Mouse (Mus musculus) neural tube, embryonic 13.5 days (tissue): ENCODE data around the gene Ccdc34. TPM values are rescaled to one million over a fixed set of nuclear protein-coding genes. Genes with fewer than 3 reads are reported as not detected.

Experiments used
- ATAC-seq: fragments of 200-750 bp; cut with Nextera tagmentation; 2 replicates; pipeline ENCODE4 v1.8.0; 2017; ENCODE audit warnings: low read depth, mild to moderate bottlenecking, moderate TSS enrichment, moderate library complexity
- H3K27ac ChIP-seq: fragments of 300-500 bp; sonication (generic); replicated peaks from 2 replicates; pipeline ENCODE4 v1.5.1; 2015; ENCODE audit warnings: moderate library complexity, mild to moderate bottlenecking, inconsistent platforms
- H3K27me3 ChIP-seq: fragments of 300-500 bp; sonication (generic); 2 replicates; pipeline ENCODE4 v1.6.1; 2015; ENCODE audit warnings: mild to moderate bottlenecking, inconsistent platforms
- H3K36me3 ChIP-seq: fragments of 300-500 bp; sonication (generic); 2 replicates; pipeline ENCODE4 v1.6.1; 2015; ENCODE audit warnings: mild to moderate bottlenecking, inconsistent platforms
- H3K4me1 ChIP-seq: fragments of 300-500 bp; sonication (generic); replicated peaks from 2 replicates; pipeline ENCODE4 v1.6.1; 2015; ENCODE audit warnings: inconsistent platforms
- H3K4me2 ChIP-seq: fragments of 300-500 bp; sonication (generic); 2 replicates; pipeline ENCODE4 v1.6.1; 2015; ENCODE audit warnings: inconsistent platforms, mild to moderate bottlenecking, moderate library complexity
- H3K4me3 ChIP-seq: fragments of 300-500 bp; sonication (generic); 2 replicates; pipeline ENCODE4 v1.5.1; 2015; ENCODE audit warnings: mild to moderate bottlenecking, inconsistent platforms
- H3K9ac ChIP-seq: fragments of 300-500 bp; sonication (generic); 2 replicates; pipeline ENCODE4 v1.6.1; 2015; ENCODE audit warnings: moderate library complexity, mild to moderate bottlenecking, inconsistent platforms
- H3K9me3 ChIP-seq: fragments of 300-500 bp; sonication (generic); 2 replicates; pipeline ENCODE4 v1.6.1; 2016; ENCODE audit warnings: inconsistent platforms
- WGBS: fragments of 180-500 bp; shearing (Covaris S2); methylation state at CpG from one replicate; pipeline ENCODE4 v1.1.7; 2015; 5-methylcytosine and 5-hydroxymethylcytosine counted together
- polyA plus RNA-seq: library from polyadenylated mRNA; unstranded; fragments of >200 nt; fragmentation: Nextera tagmentation; extraction: Ambion mirVana; gene quantifications from 2 replicates; pipeline ENCODE4 v1.2.1, GENCODE M21; 2015

Ccdc34 gene
- polyA plus RNA-seq, 1 experiment from 2014 or later: 36.1 TPM

- ATAC-seq: no peak
- Histone ChIP-seq H3K9me3 (no peaks in the 10 kb centered on the region), H3K4me1 (peaks cover 21% of the 10 kb centered on the region), H3K27me3 (no peaks in the 10 kb centered on the region), H3K9ac (no peak overlapping the region), H3K4me3 (no peak overlapping the region), H3K4me2 (no peak overlapping the region), H3K27ac (no peak overlapping the region), H3K36me3 (no peaks in the 10 kb centered on the region)
- 82% methylated on average over 4 of the region's 4 CpGs for WGBS
These were observed 171.2 kb downstream of the Ccdc34 start for GRCm38 (mm10) chr2:110188696-110189397.

GRCm38 (mm10) chr2:110190416-110190815, 172.8 kb downstream of the Ccdc34 start:
- H3K4me1 ChIP-seq: peaks cover 21% of the 10 kb centered on the region
- no peak overlapping the region for H3K9ac ChIP-seq
- no peaks in the 10 kb centered on the region for H3K9me3 ChIP-seq
- H3K4me3 ChIP-seq: no peak overlapping the region
- H3K27ac ChIP-seq: no peak overlapping the region
- ATAC-seq: no peak
- H3K36me3 ChIP-seq: no peaks in the 10 kb centered on the region
- WGBS: 93% methylated on average over 2 of the region's 2 CpGs
- H3K4me2 ChIP-seq: no peak overlapping the region
- H3K27me3 ChIP-seq: no peaks in the 10 kb centered on the region

GRCm38 (mm10) chr2:110191186-110191690, 173.6 kb downstream of the Ccdc34 start:
- H3K36me3 ChIP-seq: no peaks in the 10 kb centered on the region
- H3K27ac ChIP-seq: no peak overlapping the region
- WGBS: 65% methylated on average over 4 of the region's 4 CpGs
- ATAC-seq: no peak
- peaks cover 21% of the 10 kb centered on the region for H3K4me1 ChIP-seq
- H3K27me3 ChIP-seq: peaks cover 4% of the 10 kb centered on the region; the same call in 1 of the 2 replicates
- H3K9me3 ChIP-seq: no peaks in the 10 kb centered on the region
- H3K4me3 ChIP-seq: no peak overlapping the region
- H3K4me2 ChIP-seq: no peak overlapping the region
- H3K9ac ChIP-seq: no peak overlapping the region

GRCm38 (mm10) chr2:110191965-110192701, 174.5 kb downstream of the Ccdc34 start:
- 0 out of 2 replicates have a peak overlapping the region, but pooled peaks have one; percentile 0 for H3K4me3 ChIP-seq
- peak; percentile 79 for ATAC-seq
- peak overlapping the region; percentile 39 for H3K4me2 ChIP-seq
- peaks cover 21% of the 10 kb centered on the region for H3K4me1 ChIP-seq
- H3K9ac ChIP-seq: 0 out of 2 replicates have a peak overlapping the region, but pooled peaks have one; percentile 34
- no peaks in the 10 kb centered on the region for H3K36me3 ChIP-seq
- H3K9me3 ChIP-seq: no peaks in the 10 kb centered on the region
- 8% methylated on average over 15 of the region's 15 CpGs for WGBS
- peak overlapping the region; percentile 56 for H3K27ac ChIP-seq
- peaks cover 4% of the 10 kb centered on the region; the same call in 1 of the 2 replicates for H3K27me3 ChIP-seq

GRCm38 (mm10) chr2:110192702-110193312, 175.2 kb downstream of the Ccdc34 start:
- H3K27me3 ChIP-seq: peaks cover 4% of the 10 kb centered on the region; the same call in 1 of the 2 replicates
- H3K27ac ChIP-seq: peak overlapping the region; percentile 56
- H3K9ac ChIP-seq: no peak overlapping the region
- peak overlapping the region; percentile 39 for H3K4me2 ChIP-seq
- no peaks in the 10 kb centered on the region for H3K9me3 ChIP-seq
- H3K4me1 ChIP-seq: peaks cover 21% of the 10 kb centered on the region
- 27% methylated on average over 3 of the region's 3 CpGs for WGBS
- peak; percentile 80 for ATAC-seq
- no peak overlapping the region for H3K4me3 ChIP-seq
- H3K36me3 ChIP-seq: no peaks in the 10 kb centered on the region

GRCm38 (mm10) chr2:110196551-110196950, 178.9 kb downstream of the Ccdc34 start:
- Histone ChIP-seq H3K27ac (no peak overlapping the region), H3K27me3 (peaks cover 4% of the 10 kb centered on the region; the same call in 1 of the 2 replicates), H3K9me3 (no peaks in the 10 kb centered on the region), H3K9ac (no peak overlapping the region), H3K4me2 (no peak overlapping the region), H3K4me3 (no peak overlapping the region), H3K36me3 (no peaks in the 10 kb centered on the region), H3K4me1 (peaks cover 17% of the 10 kb centered on the region)
- no peak for ATAC-seq
- 91% methylated on average over 2 of the region's 2 CpGs for WGBS

GRCm38 (mm10) chr2:110199648-110200047, 182.0 kb downstream of the Ccdc34 start:
- no peak overlapping the region for H3K27ac ChIP-seq
- H3K4me1 ChIP-seq: 0 out of 2 replicates have a peak, but pooled peaks cover under 1% of the 10 kb centered on the region
- H3K36me3 ChIP-seq: no peaks in the 10 kb centered on the region
- WGBS: 42% methylated on average over 1 of the region's 1 CpGs
- H3K9me3 ChIP-seq: no peaks in the 10 kb centered on the region
- no peak for ATAC-seq
- H3K27me3 ChIP-seq: peaks cover 4% of the 10 kb centered on the region; the same call in 1 of the 2 replicates
- H3K4me2 ChIP-seq: no peak overlapping the region
- no peak overlapping the region for H3K9ac ChIP-seq
- H3K4me3 ChIP-seq: no peak overlapping the region

GRCm38 (mm10) chr2:110201770-110202169, 184.2 kb downstream of the Ccdc34 start:
- no peak for ATAC-seq

GRCm38 (mm10) chr2:110202716-110203497, 185.3 kb downstream of the Ccdc34 start:
- Histone ChIP-seq H3K27ac (no peak overlapping the region), H3K4me3 (no peak overlapping the region), H3K9ac (no peak overlapping the region), H3K36me3 (no peaks in the 10 kb centered on the region), H3K4me1 (0 out of 2 replicates have a peak, but pooled peaks cover 4% of the 10 kb centered on the region), H3K27me3 (no peaks in the 10 kb centered on the region), H3K4me2 (no peak overlapping the region), H3K9me3 (no peaks in the 10 kb centered on the region)
- no peak for ATAC-seq
- WGBS: 59% methylated on average over 13 of the region's 13 CpGs

More at GRCm38 (mm10) chr2:110201770-110202169, 184.2 kb downstream of the Ccdc34 start:
- Histone ChIP-seq H3K4me1 (0 out of 2 replicates have a peak, but pooled peaks cover 4% of the 10 kb centered on the region), H3K36me3 (no peaks in the 10 kb centered on the region), H3K27ac (no peak overlapping the region), H3K4me3 (no peak overlapping the region), H3K27me3 (no peaks in the 10 kb centered on the region), H3K9ac (no peak overlapping the region), H3K4me2 (no peak overlapping the region), H3K9me3 (no peaks in the 10 kb centered on the region)
- 90% methylated on average over 4 of the region's 4 CpGs for WGBS

GRCm38 (mm10) chr2:110204169-110204568, 186.6 kb downstream of the Ccdc34 start:
- ATAC-seq: no peak
- Histone ChIP-seq H3K27ac (no peak overlapping the region), H3K4me3 (no peak overlapping the region), H3K9ac (no peak overlapping the region), H3K9me3 (no peaks in the 10 kb centered on the region), H3K4me2 (no peak overlapping the region), H3K36me3 (no peaks in the 10 kb centered on the region), H3K4me1 (0 out of 2 replicates have a peak, but pooled peaks cover 4% of the 10 kb centered on the region), H3K27me3 (no peaks in the 10 kb centered on the region)
- WGBS: 61% methylated on average over 4 of the region's 4 CpGs

GRCm38 (mm10) chr2:110204705-110205318, 187.2 kb downstream of the Ccdc34 start:
- no peaks in the 10 kb centered on the region for H3K9me3 ChIP-seq
- H3K4me1 ChIP-seq: 0 out of 2 replicates have a peak, but pooled peaks cover 4% of the 10 kb centered on the region
- peak; percentile 50; the same call in 1 of the 2 replicates for ATAC-seq
- H3K36me3 ChIP-seq: no peaks in the 10 kb centered on the region
- H3K27ac ChIP-seq: no peak overlapping the region
- H3K4me2 ChIP-seq: peak overlapping the region; percentile 32
- whole genome bisulfite sequencing: 9% methylated on average over 14 of the region's 14 CpGs
- H3K27me3 ChIP-seq: no peaks in the 10 kb centered on the region
- no peak overlapping the region for H3K4me3 ChIP-seq
- no peak overlapping the region for H3K9ac ChIP-seq
